Mouse (Mus musculus) frontal cortex, postnatal 25 days (tissue): ENCODE data around the gene Ccdc188.
"Not testable (repeated sequence)": the region's sequence is repeated elsewhere in the genome, so short reads cannot be mapped to it uniquely, and the experiment has no call there.

Source experiments
- DNase-seq, 2 experiments: peaks; one replicate each; pipeline ENCODE4 v3.0.0; 2022; ENCODE audit warnings: low spot score in 2 of 2

Ccdc188 gene

GRCm38 (mm10) chr16:18217579-18217978 lies at the start of gene Ccdc188:
TSS of gene Ccdc188 (plus strand) at chr16:18217879.
- no peak for DNase-seq

- DNase-seq = no peak
These were observed 48.5 kb upstream of the Ccdc188 start for GRCm38 (mm10) chr16:18169156-18169555.

GRCm38 (mm10) chr16:18169776-18170175 lies 47.9 kb upstream of the Ccdc188 start:
- DNase-seq = no peak

GRCm38 (mm10) chr16:18172266-18172855 lies 45.3 kb upstream of the Ccdc188 start:
- DNase-seq = peak; percentile 74 to 81

GRCm38 (mm10) chr16:18173231-18173630 lies 44.4 kb upstream of the Ccdc188 start:
- peak; percentile 53 to 64 for DNase-seq

GRCm38 (mm10) chr16:18173788-18174187 lies 43.9 kb upstream of the Ccdc188 start:
- peak in 1 of 2 experiments; percentile 54 for DNase-seq

DNA sequence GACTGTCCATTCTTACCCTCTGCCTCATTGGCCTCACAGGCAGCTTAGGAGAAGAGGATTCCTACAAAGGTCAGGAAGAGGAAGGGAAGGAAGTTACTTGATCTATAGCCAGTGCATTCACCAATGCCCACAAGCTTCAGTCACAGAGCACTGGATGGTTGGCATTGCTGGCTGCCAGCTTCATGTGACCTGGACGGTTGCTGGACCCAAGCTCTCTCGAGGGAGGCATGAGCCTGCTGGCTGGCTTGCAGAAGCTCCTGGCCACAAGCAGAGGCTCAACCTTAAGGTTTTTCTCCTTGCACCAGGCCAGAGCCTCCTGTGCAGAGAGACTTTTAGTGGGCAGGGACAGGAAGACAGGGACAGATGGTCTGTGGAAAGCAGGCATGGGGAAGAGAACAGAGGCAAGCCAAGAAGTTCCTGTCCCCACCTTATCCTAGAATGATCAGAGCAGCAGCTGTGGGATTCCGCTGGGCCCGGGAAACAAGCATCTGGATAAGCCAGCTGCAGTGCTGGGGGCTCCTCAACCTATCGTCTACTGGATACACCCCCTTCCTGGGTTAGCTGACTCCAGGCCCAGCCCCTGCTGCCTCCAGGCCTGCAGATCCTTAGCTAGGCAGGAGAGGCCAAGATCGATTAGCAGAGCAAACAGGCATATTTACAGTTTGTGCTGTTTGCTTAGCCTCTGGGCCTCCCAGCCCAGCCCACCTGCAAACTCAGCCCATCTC lies 41.7 kb upstream of the Ccdc188 start:
- no peak for DNase-seq

GRCm38 (mm10) chr16:18176758-18177157 lies 40.9 kb upstream of the Ccdc188 start:
- no peak for DNase-seq

DNA sequence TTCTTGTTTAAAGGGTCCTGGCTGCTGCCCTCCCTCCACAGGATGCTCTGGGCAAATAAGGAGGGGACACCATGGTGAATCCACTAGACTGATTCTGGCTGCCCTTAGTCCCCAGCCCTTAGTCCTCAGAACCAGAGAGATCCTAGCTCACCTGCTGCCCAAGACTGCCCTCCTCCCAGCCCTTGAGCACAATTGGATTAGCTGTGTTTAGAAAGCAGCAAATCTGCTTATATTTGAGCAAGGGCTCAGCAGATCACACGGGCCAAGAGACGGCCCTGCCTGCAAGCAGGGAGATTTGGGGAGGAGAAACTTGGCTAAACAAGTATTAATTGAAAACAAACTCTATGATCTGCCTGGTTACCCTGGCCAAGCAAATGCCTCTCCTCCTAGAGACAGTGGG lies 38.1 kb upstream of the Ccdc188 start:
- no peak for DNase-seq

- no peak for DNase-seq
These were observed 36.3 kb upstream of the Ccdc188 start for GRCm38 (mm10) chr16:18181398-18181797.

DNA sequence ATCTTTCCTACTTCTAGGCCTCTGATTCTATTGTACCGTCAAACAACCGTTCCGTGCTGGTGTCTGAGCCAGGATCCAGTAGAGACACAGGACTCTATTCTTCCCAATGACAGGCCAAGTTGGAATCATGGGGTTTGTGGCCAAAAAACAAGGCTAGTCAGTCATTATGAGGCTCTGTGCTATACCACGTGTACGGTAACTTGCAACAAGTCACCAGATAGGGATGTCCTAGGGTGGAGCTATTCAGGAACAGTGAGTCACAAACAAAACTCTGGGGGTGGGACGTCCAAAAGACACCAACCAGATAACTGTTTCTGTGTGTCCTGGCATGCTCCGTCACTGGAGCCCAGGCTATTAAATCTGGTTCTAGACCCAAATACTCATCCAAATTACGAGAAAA lies 34.9 kb upstream of the Ccdc188 start:
- no peak for DNase-seq

- DNase-seq = no peak
These were observed 31.8 kb upstream of the Ccdc188 start for GRCm38 (mm10) chr16:18185715-18186449.

GRCm38 (mm10) chr16:18186798-18187197 lies 30.9 kb upstream of the Ccdc188 start:
- no peak for DNase-seq

DNA sequence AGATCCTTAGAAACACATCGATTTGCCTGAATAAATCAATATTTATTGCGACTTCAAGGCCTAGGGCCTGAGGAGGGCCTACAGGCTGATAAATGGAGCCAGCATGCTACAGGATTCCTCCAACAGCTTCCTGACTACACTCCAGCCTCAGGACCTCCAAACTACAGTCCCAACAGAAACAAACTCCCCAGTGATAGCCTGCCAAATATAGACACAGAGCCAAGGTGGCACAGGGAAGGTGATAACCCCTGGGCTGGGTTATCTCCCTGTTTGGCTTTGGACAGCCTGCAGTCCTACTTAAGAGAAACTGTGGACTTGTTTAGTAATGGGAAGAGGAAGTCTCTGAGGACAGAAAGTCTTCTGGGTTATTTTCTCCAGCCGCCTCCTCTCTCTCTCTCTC lies 30.5 kb upstream of the Ccdc188 start:
- no peak for DNase-seq

- no peak for DNase-seq
These were observed 26.7 kb upstream of the Ccdc188 start for GRCm38 (mm10) chr16:18191006-18191405.

DNA sequence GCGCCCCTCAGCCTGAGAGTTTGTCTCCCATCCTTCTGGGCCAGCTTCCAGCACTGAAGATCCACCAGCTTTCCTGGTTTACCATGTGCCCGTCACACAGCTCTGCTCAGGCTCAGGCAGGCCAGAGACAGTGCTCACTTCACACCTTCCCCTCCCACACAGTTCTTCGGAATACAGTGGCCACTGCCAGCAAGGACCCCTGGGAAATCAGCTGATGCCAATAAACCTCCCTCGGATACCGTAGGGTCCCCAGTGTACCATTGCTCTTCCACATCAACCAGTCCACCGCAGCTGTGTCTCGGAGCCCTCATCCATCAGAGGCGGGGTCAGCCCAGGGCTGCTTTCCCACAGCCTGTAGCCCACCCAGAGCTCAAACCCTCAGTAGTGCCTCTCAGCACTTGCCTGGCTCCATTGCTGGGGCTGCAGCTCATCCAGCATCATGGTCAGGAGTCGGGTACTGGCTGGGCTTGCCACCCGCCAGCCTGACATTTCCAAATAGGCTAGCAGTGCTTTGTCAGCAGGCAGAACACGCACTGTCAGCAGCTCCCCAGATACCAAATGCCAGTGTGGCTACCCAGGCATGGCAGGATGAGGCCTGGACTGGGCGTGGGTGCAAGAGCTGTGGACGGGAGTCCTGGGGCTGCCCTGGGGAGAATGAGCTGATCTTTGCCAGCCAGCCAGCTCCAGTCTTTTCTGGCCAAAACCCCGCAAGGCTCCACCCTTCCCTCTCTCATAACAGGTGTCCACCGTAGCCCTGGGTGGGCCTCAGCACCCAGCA lies 23.3 kb upstream of the Ccdc188 start:
- DNase-seq = no peak

GRCm38 (mm10) chr16:18195068-18195467 lies 22.6 kb upstream of the Ccdc188 start:
- peak; percentile 49 to 59 for DNase-seq

- DNase-seq = not testable (repeated sequence)
These were observed 22.1 kb upstream of the Ccdc188 start for GRCm38 (mm10) chr16:18195561-18195960.

GRCm38 (mm10) chr16:18197881-18198280 lies 19.8 kb upstream of the Ccdc188 start:
- DNase-seq = no peak

DNA sequence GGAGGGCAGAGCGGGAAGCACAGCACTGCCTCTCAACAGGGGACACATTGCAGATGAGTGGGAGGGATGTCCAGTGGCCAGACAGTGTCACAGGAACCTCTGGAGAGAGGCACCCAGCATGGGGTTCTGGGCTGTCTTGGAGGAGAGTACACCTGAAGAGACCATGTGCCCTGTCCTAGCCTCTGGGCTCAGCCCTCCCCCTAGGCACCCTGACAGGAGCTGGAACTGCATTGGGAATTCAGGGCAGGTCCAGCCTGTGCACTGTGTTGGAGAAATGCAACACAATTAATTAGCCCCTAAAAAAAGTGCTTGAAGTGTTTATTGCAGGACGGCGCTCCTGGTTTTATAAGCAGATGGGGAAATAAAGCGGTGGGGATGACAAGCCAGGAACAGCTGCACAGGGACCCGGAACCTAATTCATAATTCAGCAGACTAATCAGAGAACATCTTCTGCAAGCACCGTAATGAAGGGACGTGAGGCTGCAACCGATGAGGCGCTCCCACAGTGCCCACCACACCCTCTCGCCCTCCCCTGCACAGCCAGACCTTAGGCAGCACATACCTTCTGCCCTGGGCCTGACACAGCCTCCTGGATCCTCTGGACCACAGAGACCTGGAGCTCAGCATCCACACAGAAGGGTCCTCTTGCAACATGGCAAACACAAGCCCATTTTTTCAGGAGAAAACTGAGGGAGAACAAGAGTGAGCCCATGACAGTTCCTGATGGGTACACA lies 19.1 kb upstream of the Ccdc188 start:
- DNase-seq = no peak

- DNase-seq = no peak
These were observed 17.6 kb upstream of the Ccdc188 start for GRCm38 (mm10) chr16:18200062-18200461.
